Mouse (Mus musculus) testis, adult 2 months (tissue): ENCODE results near the gene Casc1. TPM values are rescaled to one million over a fixed set of nuclear protein-coding genes. Genes with fewer than 3 reads are reported as not detected.

ENCODE experiments used
- H3K27ac ChIP-seq: fragments of 200-500 bp; 2 replicates; pipeline ENCODE4 v1.5.1; 2012; ENCODE audit warnings: low read depth, low read length; ENCODE audit not compliant: control insufficient read depth, insufficient read depth
- H3K27me3 ChIP-seq: fragments of 200-500 bp; 2 replicates; pipeline ENCODE4 v1.6.1; 2012; ENCODE audit warnings: mild to moderate bottlenecking, low read length, moderate library complexity; ENCODE audit not compliant: control insufficient read depth, insufficient read depth
- H3K36me3 ChIP-seq: fragments of 200-500 bp; 2 replicates; pipeline ENCODE4 v1.6.1; 2012; ENCODE audit warnings: mild to moderate bottlenecking, low read length; ENCODE audit not compliant: control insufficient read depth, insufficient read depth
- H3K4me1 ChIP-seq: fragments of 200-500 bp; 2 replicates; pipeline ENCODE4 v1.6.1; 2012; ENCODE audit warnings: low read length; ENCODE audit not compliant: control insufficient read depth, insufficient read depth
- H3K4me3 ChIP-seq: fragments of 200-500 bp; 2 replicates; pipeline ENCODE4 v1.5.1; 2012; ENCODE audit warnings: low read depth, mild to moderate bottlenecking, low read length, moderate library complexity, mixed read lengths; ENCODE audit not compliant: control insufficient read depth
- CTCF ChIP-seq: fragments of 200-500 bp; IDR thresholded peaks from 2 replicates; pipeline ENCODE4 v1.5.1; 2012; ENCODE audit warnings: low read depth, mild to moderate bottlenecking, inconsistent platforms, low read length, moderate library complexity; ENCODE audit not compliant: control insufficient read depth, insufficient read depth, insufficient replicate concordance
- POLR2A ChIP-seq: fragments of 200-500 bp; IDR thresholded peaks from 2 replicates; pipeline ENCODE4 v1.6.1; 2012; ENCODE audit warnings: low read depth, mild to moderate bottlenecking, inconsistent platforms, low read length, moderate library complexity; ENCODE audit not compliant: control insufficient read depth
- polyA plus RNA-seq: library from polyadenylated mRNA; depleted of rRNA; stranded (reverse); fragments of >200 nt; gene quantifications from 2 replicates; pipeline ENCODE4 v1.2.3, GENCODE M21; 2012

Casc1 gene
- polyA plus RNA-seq, 1 experiment, result 37.0 TPM

GRCm38 (mm10) chr6:145247886-145248285 lies 37.1 kb upstream of the Casc1 start:
- Histone ChIP-seq H3K27ac (no peak overlapping the region), H3K4me1 (peaks cover 10% of the 10 kb centered on the region), H3K36me3 (no peaks in the 10 kb centered on the region), H3K4me3 (no peak overlapping the region), H3K27me3 (no peaks in the 10 kb centered on the region)
- TF ChIP-seq CTCF, result no peak
- TF ChIP-seq POLR2A, result no peak

- no peak overlapping the region for H3K27ac ChIP-seq
- H3K36me3 ChIP-seq, result no peaks in the 10 kb centered on the region
- H3K4me3 ChIP-seq, result no peak overlapping the region
- H3K4me1 ChIP-seq, result peaks cover 10% of the 10 kb centered on the region
- TF ChIP-seq POLR2A, result no peak
- no peak for TF ChIP-seq CTCF
- no peaks in the 10 kb centered on the region for H3K27me3 ChIP-seq
Measured at GRCm38 (mm10) chr6:145246841-145247240, 36.0 kb upstream of the Casc1 start.

- TF ChIP-seq CTCF, result no peak
- no peak for TF ChIP-seq POLR2A
- no peaks in the 10 kb centered on the region for H3K27me3 ChIP-seq
- no peak overlapping the region for H3K4me3 ChIP-seq
- H3K27ac ChIP-seq, result no peak overlapping the region
- no peaks in the 10 kb centered on the region for H3K36me3 ChIP-seq
- H3K4me1 ChIP-seq, result no peaks in the 10 kb centered on the region
Measured at GRCm38 (mm10) chr6:145242521-145242920, 31.7 kb upstream of the Casc1 start.

GRCm38 (mm10) chr6:145240285-145240684 lies 29.5 kb upstream of the Casc1 start:
- TF ChIP-seq POLR2A, result no peak
- no peak for TF ChIP-seq CTCF

DNA sequence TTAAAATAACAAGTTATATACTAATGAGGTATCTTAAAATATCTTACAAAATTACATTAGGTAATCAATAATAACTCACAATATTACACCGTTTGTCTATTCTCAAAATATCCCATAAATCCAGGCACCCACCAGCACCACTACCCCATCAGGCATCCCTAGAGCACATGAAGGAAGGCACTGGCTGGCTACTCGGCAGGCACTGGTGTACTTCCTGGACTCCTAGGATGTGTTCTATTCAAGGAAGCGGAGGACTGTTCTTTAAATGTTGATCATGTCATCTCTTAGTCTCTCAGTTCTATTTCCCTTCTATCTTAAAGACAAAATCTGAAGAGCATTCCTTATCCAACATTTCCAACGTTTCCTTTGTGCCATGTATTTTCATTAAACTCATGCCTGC lies 26.3 kb upstream of the Casc1 start:
- Histone ChIP-seq H3K27me3 (no peaks in the 10 kb centered on the region), H3K36me3 (no peaks in the 10 kb centered on the region), H3K4me1 (no peaks in the 10 kb centered on the region), H3K27ac (no peak overlapping the region), H3K4me3 (no peak overlapping the region)
- TF ChIP-seq POLR2A (no peak), CTCF (no peak)

More at GRCm38 (mm10) chr6:145240285-145240684, 29.5 kb upstream of the Casc1 start:
- Histone ChIP-seq H3K27me3 (no peaks in the 10 kb centered on the region), H3K4me1 (no peaks in the 10 kb centered on the region), H3K36me3 (no peaks in the 10 kb centered on the region), H3K27ac (no peak overlapping the region), H3K4me3 (no peak overlapping the region)

DNA sequence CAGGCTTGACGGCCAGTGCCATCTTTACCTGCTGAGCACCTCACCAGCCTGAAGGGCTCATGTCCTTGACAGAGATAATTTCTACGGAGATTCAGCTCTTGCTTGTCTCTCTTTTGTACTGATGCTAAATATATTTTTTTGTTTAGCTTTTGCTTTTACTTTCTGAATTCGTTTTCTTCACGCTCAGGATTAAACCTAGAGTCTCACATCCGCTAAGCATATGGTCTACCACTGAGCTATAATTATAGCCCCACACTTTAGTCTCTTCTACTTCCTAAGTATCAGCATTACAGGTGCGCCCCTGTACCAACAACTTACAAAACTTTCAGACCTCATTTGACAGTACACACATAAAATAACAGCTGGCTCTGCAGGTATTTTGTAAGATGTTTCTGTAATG lies 24.6 kb upstream of the Casc1 start:
- Histone ChIP-seq H3K4me1 (no peaks in the 10 kb centered on the region), H3K36me3 (peaks cover 3% of the 10 kb centered on the region; the same call in 1 of the 2 replicates), H3K4me3 (no peak overlapping the region), H3K27ac (no peak overlapping the region), H3K27me3 (no peaks in the 10 kb centered on the region)
- TF ChIP-seq CTCF, result no peak
- no peak for TF ChIP-seq POLR2A

DNA sequence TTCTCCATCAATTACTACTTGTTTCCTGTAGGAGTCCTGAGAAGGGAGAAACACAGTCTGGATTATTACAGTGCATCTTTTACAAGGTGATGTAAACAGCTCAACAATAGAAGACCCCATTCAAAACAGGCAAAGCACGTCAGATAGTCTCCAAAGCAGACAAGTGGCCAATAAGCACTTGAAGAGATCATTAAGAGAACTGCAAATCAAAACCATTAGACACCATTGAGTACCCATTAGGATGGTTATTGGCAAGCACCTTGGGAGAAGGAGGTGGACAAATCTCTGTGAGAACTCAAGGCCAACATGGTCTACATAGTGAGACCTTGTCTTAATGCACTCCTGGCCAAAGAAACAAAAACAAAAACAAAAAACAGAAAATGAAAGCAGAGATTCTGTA lies 23.6 kb upstream of the Casc1 start:
- TF ChIP-seq POLR2A (no peak), CTCF (no peak)
- Histone ChIP-seq H3K36me3 (peaks cover 3% of the 10 kb centered on the region; the same call in 1 of the 2 replicates), H3K27ac (no peak overlapping the region), H3K27me3 (no peaks in the 10 kb centered on the region), H3K4me1 (no peaks in the 10 kb centered on the region), H3K4me3 (no peak overlapping the region)

- no peak overlapping the region for H3K27ac ChIP-seq
- peaks cover 3% of the 10 kb centered on the region for H3K36me3 ChIP-seq
- no peaks in the 10 kb centered on the region for H3K4me1 ChIP-seq
- no peak for TF ChIP-seq CTCF
- no peak for TF ChIP-seq POLR2A
- no peaks in the 10 kb centered on the region for H3K27me3 ChIP-seq
- H3K4me3 ChIP-seq, result no peak overlapping the region
Measured at GRCm38 (mm10) chr6:145226296-145226695, 15.5 kb upstream of the Casc1 start.
